Mouse (Mus musculus) stomach, embryonic 14.5 days (tissue): ENCODE measurements around the gene Scaf11. TPM values are rescaled to one million over a fixed set of nuclear protein-coding genes. Genes with fewer than 3 reads are reported as not detected.

Experiments used
- ATAC-seq: fragments of 200-750 bp; cut with Nextera tagmentation; 2 replicates; pipeline ENCODE4 v1.8.0; 2017; ENCODE audit warnings: low read depth, moderate TSS enrichment; ENCODE audit not compliant: insufficient number of reproducible peaks, insufficient read depth, low FRiP score
- H3K27ac ChIP-seq: fragments of 300-500 bp; sonication (generic); 2 replicates; pipeline ENCODE4 v1.5.1; 2014; ENCODE audit warnings: mild to moderate bottlenecking, low read length, moderate library complexity, mixed read lengths
- H3K27me3 ChIP-seq: fragments of 300-500 bp; sonication (generic); 2 replicates; pipeline ENCODE4 v1.6.1; 2014; ENCODE audit warnings: low read length, control low read depth, mixed read lengths; ENCODE audit not compliant: control insufficient read depth, insufficient read depth
- H3K36me3 ChIP-seq: fragments of 300-500 bp; sonication (generic); 2 replicates; pipeline ENCODE4 v1.6.1; 2014; ENCODE audit warnings: mild to moderate bottlenecking, control low read depth, low read length, moderate library complexity, mixed read lengths; ENCODE audit not compliant: control insufficient read depth, insufficient read depth
- H3K4me1 ChIP-seq: fragments of 300-500 bp; sonication (generic); 2 replicates; pipeline ENCODE4 v1.6.1; 2014; ENCODE audit warnings: low read length, control low read depth, mixed read lengths; ENCODE audit not compliant: control insufficient read depth, insufficient read depth
- H3K4me2 ChIP-seq: fragments of 300-500 bp; sonication (generic); replicated peaks from 2 replicates; pipeline ENCODE4 v1.6.1; 2014; ENCODE audit warnings: low read depth, low read length, control low read depth
- H3K4me3 ChIP-seq: fragments of 300-500 bp; sonication (generic); 2 replicates; pipeline ENCODE4 v1.5.1; 2014; ENCODE audit warnings: low read depth, low read length, control low read depth
- H3K9ac ChIP-seq: fragments of 300-500 bp; sonication (generic); replicated peaks from 2 replicates; pipeline ENCODE4 v1.6.1; 2014; ENCODE audit warnings: low read depth, mild to moderate bottlenecking, control low read depth, low read length, moderate library complexity, mixed read lengths
- H3K9me3 ChIP-seq: fragments of 300-500 bp; sonication (generic); 2 replicates; pipeline ENCODE4 v1.6.1; 2016; ENCODE audit warnings: low read depth, low read length, control low read depth; ENCODE audit not compliant: control insufficient read depth
- WGBS: fragments of 180-500 bp; shearing (Covaris S2); extraction: QIAGEN DNeasy Blood & Tissue Kit; methylation state at CpG from one replicate; pipeline ENCODE4 v1.1.7; 2014; 5-methylcytosine and 5-hydroxymethylcytosine counted together
- polyA plus RNA-seq: library from polyadenylated mRNA; unstranded; fragments of >200 nt; fragmentation: Nextera tagmentation; extraction: Ambion mirVana; gene quantifications from 2 replicates; pipeline ENCODE4 v1.2.1, GENCODE M21; 2014

The Scaf11 gene
- polyA plus RNA-seq, 1 experiment from 2014 or later, result 105 TPM

DNA sequence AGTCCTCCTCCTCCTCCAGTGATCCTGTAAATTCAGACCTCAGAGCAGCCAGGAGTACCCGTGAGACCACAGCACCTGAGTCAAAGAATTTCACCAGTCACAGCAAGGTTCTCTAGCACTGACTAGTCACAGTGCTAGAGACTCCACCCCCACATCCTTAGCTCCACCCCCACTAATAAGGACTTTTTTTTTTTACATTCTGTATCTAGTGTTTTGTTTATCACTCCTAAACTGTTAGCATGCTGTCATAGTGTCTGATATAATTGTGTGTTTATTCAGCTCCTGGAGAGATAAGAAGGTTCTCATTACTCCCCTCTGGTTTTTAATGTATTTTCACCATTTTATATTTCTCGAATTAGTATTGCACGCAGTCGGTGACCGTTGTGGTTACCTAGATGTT is 29.5 kb upstream of the Scaf11 start:
- Histone ChIP-seq H3K27ac (no peak overlapping the region), H3K4me1 (peaks cover 7% of the 10 kb centered on the region; the same call in 1 of the 2 replicates), H3K36me3 (no peaks in the 10 kb centered on the region), H3K27me3 (no peaks in the 10 kb centered on the region), H3K9me3 (no peaks in the 10 kb centered on the region), H3K9ac (no peak overlapping the region), H3K4me3 (no peak overlapping the region), H3K4me2 (no peak overlapping the region)
- ATAC-seq, result no peak
- WGBS, result 77% methylated on average over 5 of the region's 5 CpGs

DNA sequence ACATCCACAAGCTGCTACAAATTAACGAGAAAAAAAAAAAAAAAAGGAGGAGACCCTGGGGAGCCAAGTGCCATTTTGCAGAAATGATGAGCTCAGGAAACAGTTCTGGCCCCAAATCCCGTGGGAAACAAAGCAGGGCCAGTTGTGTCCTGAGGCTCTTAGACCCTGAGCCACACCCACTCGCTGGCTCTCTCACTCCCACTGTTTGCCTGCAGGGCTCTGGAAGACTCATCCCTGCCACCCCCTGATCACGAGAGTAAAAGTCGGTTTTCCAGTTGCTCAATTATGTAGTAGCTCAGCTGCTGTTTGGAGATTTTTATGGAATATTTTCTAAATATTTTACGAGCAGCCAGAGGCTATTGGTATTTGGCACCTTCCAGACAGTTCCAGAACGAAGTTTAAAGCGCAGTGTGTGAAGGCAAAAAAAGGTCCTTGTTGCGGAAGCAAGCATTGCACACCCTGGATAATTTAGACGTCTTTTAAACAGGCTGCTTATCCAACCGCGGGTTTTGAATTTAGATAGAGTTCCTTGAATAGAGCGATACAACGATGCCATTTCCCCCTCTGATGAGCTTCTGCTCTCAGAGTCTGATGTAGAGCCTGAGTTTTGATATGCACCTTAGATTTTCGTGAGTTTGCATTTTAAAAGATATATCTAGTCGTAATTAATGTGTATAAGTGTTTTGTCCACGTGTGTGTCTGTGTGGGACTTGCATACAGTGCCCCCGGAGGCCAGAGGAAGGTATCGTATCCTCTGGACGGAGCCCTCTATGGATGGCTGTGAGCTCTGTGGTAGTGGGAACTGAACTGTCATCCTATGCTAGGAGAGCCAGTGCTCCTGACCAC is 28.5 kb upstream of the Scaf11 start:
- Histone ChIP-seq H3K9me3 (no peaks in the 10 kb centered on the region), H3K9ac (no peak overlapping the region), H3K36me3 (no peaks in the 10 kb centered on the region), H3K27me3 (no peaks in the 10 kb centered on the region), H3K4me3 (no peak overlapping the region), H3K4me2 (peak overlapping the region; percentile 28), H3K4me1 (peaks cover 7% of the 10 kb centered on the region; the same call in 1 of the 2 replicates), H3K27ac (no peak overlapping the region; the same call in 1 of the 2 replicates)
- ATAC-seq, result 0 out of 2 replicates have a peak, but pooled peaks have one; percentile 59
- 29% methylated on average over 20 of the region's 20 CpGs for WGBS

DNA sequence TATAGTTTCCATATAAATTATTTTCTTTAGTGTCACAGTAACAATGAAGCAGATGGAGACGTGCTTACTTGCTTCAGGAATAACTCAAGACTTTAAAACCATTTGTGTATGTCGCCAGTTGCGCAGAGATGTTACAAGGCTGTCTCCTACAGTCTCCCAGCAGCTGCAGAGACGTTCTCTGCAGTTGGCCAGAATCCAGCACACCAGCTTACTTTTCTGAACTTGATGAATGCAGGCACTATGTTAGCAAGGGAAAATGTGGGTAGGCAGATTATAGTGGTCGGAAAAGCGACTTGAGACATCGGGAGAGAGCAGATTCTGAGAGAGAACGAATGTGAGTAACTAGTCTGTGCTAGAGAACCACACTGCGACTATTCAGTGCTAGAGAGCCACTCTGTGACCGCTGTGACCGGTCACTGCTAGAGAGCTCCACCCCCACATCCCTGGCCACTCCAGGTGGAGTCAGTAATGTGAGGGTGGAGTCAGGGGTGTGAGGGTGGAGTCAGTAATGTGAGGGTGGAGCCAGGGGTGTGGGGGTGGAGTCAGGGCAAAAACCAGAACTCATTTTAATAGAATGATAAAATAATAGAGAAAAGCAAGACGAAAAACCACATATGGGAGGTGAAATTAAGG is 26.5 kb upstream of the Scaf11 start:
- no peaks in the 10 kb centered on the region for H3K27me3 ChIP-seq
- H3K4me2 ChIP-seq, result no peak overlapping the region
- no peak for ATAC-seq
- H3K36me3 ChIP-seq, result no peaks in the 10 kb centered on the region
- H3K9me3 ChIP-seq, result no peaks in the 10 kb centered on the region
- peaks cover 7% of the 10 kb centered on the region; the same call in 1 of the 2 replicates for H3K4me1 ChIP-seq
- 45% methylated on average over 12 of the region's 12 CpGs for WGBS
- H3K27ac ChIP-seq, result no peak overlapping the region
- H3K4me3 ChIP-seq, result no peak overlapping the region
- no peak overlapping the region for H3K9ac ChIP-seq

DNA sequence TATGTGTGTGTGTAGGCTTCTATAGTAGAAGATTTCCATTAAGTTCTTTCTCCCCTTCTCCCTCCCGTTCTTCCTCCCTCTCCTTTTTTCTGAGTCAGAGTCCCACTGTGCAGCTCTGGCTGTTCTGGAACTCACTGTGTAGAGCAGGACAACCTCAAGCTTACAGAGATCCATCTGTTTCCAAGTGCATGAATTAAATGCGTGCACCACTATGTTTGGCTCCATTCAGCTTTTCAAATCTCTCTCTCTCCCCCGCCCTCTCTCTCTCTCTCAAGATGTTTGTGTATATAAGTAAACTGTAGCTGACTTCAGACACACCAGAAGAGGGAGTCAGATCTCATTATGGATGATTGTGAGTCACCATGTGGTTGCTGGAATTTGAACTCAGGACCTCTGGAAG is 20.2 kb upstream of the Scaf11 start:
- no peak overlapping the region for H3K9ac ChIP-seq
- no peak overlapping the region for H3K27ac ChIP-seq
- H3K36me3 ChIP-seq, result no peaks in the 10 kb centered on the region
- 78% methylated on average over 3 of the region's 3 CpGs for WGBS
- no peak overlapping the region for H3K4me2 ChIP-seq
- no peaks in the 10 kb centered on the region for H3K9me3 ChIP-seq
- H3K4me1 ChIP-seq, result no peaks in the 10 kb centered on the region
- no peak for ATAC-seq
- no peak overlapping the region for H3K4me3 ChIP-seq
- H3K27me3 ChIP-seq, result no peaks in the 10 kb centered on the region

DNA sequence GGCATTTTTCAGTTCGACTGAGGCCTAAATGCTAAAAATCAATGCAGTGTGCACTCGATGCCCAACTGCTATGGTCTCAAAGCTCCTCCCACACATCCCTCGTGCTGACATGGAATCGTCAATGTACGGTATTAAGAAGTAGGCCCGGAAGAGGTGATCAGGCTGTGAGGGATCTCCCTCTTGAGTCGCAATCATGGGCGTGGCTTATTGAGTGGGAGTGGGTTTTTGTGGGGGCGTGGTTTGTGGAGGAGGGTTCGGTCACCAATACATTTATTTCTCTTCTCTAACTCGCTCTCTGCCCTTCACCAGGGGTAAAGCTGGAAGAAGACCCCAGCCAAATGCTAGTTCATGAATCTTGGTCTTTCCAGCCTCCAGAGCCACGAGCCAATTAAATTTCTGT is 17.4 kb upstream of the Scaf11 start:
- Histone ChIP-seq H3K27me3 (no peaks in the 10 kb centered on the region), H3K36me3 (no peaks in the 10 kb centered on the region), H3K4me1 (no peaks in the 10 kb centered on the region), H3K4me3 (no peak overlapping the region), H3K9ac (no peak overlapping the region), H3K4me2 (no peak overlapping the region), H3K9me3 (no peaks in the 10 kb centered on the region), H3K27ac (no peak overlapping the region)
- WGBS, result 83% methylated on average over 12 of the region's 12 CpGs
- ATAC-seq, result no peak

DNA sequence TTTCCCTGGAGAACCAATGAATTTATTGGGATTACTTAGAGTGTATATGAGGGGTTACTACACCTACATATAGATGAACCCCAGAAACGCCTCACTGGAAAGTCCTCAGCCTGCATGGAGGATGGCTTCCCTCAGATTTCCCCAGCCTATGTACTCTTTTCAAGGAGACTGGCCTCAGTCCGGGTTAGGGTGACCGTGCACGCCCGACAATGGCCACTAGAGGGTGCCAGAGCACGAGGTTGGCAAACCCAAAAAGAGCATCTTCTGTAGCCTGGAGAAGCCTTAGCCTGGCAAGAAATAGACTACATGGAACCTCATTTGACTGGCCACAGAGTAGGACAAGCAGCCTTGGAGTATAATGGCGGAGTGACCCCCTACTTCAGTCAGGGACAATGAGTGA is 15.7 kb upstream of the Scaf11 start:
- Histone ChIP-seq H3K27me3 (no peaks in the 10 kb centered on the region), H3K9me3 (no peaks in the 10 kb centered on the region), H3K27ac (no peak overlapping the region), H3K4me3 (no peak overlapping the region), H3K4me2 (no peak overlapping the region), H3K9ac (no peak overlapping the region), H3K36me3 (no peaks in the 10 kb centered on the region), H3K4me1 (no peaks in the 10 kb centered on the region)
- WGBS, result 5% methylated on average over 7 of the region's 7 CpGs
- 0 out of 2 replicates have a peak, but pooled peaks have one; percentile 56 for ATAC-seq

DNA sequence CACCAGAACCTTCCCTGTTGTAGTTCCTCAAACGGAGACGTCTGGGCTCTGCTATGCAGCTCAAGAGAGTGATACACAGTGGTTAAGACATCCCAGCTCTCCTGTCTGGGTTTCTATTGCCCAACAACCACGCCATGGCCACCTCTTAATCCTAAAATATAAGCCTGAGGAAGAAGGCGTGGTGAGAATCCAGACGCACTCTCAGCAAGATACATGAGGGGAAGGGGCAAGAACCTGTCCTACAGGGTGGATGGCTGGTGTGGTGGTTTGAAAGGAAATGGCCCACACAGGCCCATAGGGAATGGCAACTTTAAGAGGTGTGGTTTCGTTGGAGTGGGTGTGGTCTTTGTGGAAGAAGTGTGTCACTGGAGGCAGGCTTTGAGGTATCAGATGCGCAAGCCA is 14.9 kb upstream of the Scaf11 start:
- Histone ChIP-seq H3K9me3 (no peaks in the 10 kb centered on the region), H3K9ac (no peak overlapping the region), H3K27ac (no peak overlapping the region), H3K27me3 (no peaks in the 10 kb centered on the region), H3K4me3 (no peak overlapping the region), H3K4me1 (no peaks in the 10 kb centered on the region), H3K4me2 (no peak overlapping the region), H3K36me3 (no peaks in the 10 kb centered on the region)
- 86% methylated on average over 7 of the region's 7 CpGs for WGBS
- no peak for ATAC-seq

DNA sequence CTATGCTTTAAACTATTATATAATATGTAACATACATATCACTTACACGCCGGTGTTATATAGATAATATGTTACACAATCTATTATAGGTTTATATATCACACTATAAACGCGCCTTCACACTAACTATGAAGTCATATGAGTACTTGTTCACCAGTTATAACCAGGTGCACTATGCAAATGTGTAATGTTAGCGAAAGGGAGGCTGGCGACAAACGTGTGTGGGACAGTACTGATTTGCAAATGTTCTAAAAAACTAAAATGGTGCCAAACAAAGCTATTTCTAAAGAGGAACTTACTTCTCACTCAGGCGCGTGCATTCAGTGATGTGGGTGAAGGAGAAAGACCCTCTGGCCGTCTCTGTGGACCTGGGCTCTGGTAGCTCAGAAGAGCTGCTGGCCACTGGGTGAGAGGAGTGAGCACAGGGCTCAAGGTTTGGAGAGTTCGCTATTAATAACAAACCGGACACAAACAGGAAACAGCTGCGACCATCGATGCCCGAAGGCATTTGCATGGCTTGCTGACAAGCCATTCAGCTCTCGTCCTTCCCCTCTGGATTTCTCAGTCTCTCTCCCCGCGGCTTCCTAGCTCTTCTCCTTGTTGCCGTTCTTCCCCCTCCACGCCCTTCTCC is 13.8 kb upstream of the Scaf11 start:
- Histone ChIP-seq H3K9ac (no peak overlapping the region), H3K36me3 (no peaks in the 10 kb centered on the region), H3K9me3 (no peaks in the 10 kb centered on the region), H3K27me3 (no peaks in the 10 kb centered on the region), H3K4me3 (no peak overlapping the region), H3K27ac (no peak overlapping the region), H3K4me2 (no peak overlapping the region), H3K4me1 (no peaks in the 10 kb centered on the region)
- ATAC-seq, result no peak
- WGBS, result 68% methylated on average over 20 of the region's 20 CpGs
